Mouse (Mus musculus) liver, embryonic 14.5 days (tissue): ENCODE results near the gene Lime1. TPM values are rescaled to one million over a fixed set of nuclear protein-coding genes. Genes with fewer than 3 reads are reported as not detected.

Source experiments
- ATAC-seq: fragments of 200-750 bp; cut with Nextera tagmentation; 2 replicates; pipeline ENCODE4 v1.8.0; 2017; ENCODE audit warnings: moderate number of reproducible peaks, mild to moderate bottlenecking, moderate library complexity; ENCODE audit not compliant: insufficient read depth
- DNase-seq, 3 experiments: peaks; one replicate each; pipeline ENCODE4 v3.0.0-alpha.2; 2012 to 2013; ENCODE audit warnings: low read depth in 3 of 3, low spot score in 3 of 3
- H3K27ac ChIP-seq: fragments of 300-500 bp; sonication (generic); 2 replicates; pipeline ENCODE4 v1.5.1; 2014; ENCODE audit warnings: moderate library complexity, mild to moderate bottlenecking, control low read depth, inconsistent platforms
- H3K27me3 ChIP-seq: fragments of 300-500 bp; sonication (generic); 2 replicates; pipeline ENCODE4 v1.6.1; 2014; ENCODE audit warnings: mild to moderate bottlenecking, low read length, moderate library complexity; ENCODE audit not compliant: control insufficient read depth, insufficient read depth
- H3K36me3 ChIP-seq: fragments of 300-500 bp; sonication (generic); replicated peaks from 2 replicates; pipeline ENCODE4 v1.6.1; 2014; ENCODE audit warnings: low read depth; ENCODE audit not compliant: control insufficient read depth, insufficient read depth
- H3K4me1 ChIP-seq, 2 experiments: fragments of 200-500 bp in 1 of 2; fragments of 300-500 bp in 1 of 2; sonication (generic) in 1 of 2; replicated peaks; 2 replicates each; pipeline ENCODE4 v1.6.1; 2012 to 2014; ENCODE audit warnings: antibody characterized with exemption in 1 of 2, inconsistent platforms in 1 of 2, low read length in 1 of 2; ENCODE audit not compliant: control insufficient read depth in 2 of 2, insufficient read depth in 2 of 2
- H3K4me2 ChIP-seq: fragments of 300-500 bp; sonication (generic); 2 replicates; pipeline ENCODE4 v1.6.1; 2014; ENCODE audit warnings: low read depth, mild to moderate bottlenecking, control low read depth, moderate library complexity
- H3K4me3 ChIP-seq, 2 experiments: fragments of 200-500 bp in 1 of 2; fragments of 300-500 bp in 1 of 2; sonication (generic) in 1 of 2; 2 replicates each; pipeline ENCODE4 v1.5.1; 2012 to 2014; ENCODE audit warnings: low read depth in 2 of 2, low read length in 2 of 2, mild to moderate bottlenecking in 2 of 2, control low read depth in 1 of 2, inconsistent platforms in 1 of 2, moderate library complexity in 1 of 2; ENCODE audit not compliant: insufficient read depth in 1 of 2
- H3K9ac ChIP-seq: fragments of 300-500 bp; sonication (generic); replicated peaks from 2 replicates; pipeline ENCODE4 v1.6.1; 2014; ENCODE audit warnings: mild to moderate bottlenecking, control low read depth, moderate library complexity
- H3K9me3 ChIP-seq: fragments of 300-500 bp; sonication (generic); 2 replicates; pipeline ENCODE4 v1.6.1; 2016; ENCODE audit warnings: low read length, mixed read lengths; ENCODE audit not compliant: control insufficient read depth
- CTCF ChIP-seq: IDR thresholded peaks from 2 replicates; pipeline ENCODE4 v1.5.1; 2016; ENCODE audit warnings: antibody characterized with exemption, low read depth, control low read depth
- EP300 ChIP-seq: IDR thresholded peaks from 2 replicates; pipeline ENCODE4 v1.6.1; 2016; ENCODE audit warnings: antibody characterized with exemption, low read depth
- WGBS: fragments of 180-500 bp; shearing (Covaris S2); extraction: QIAGEN DNeasy Blood & Tissue Kit; methylation state at CpG from one replicate; pipeline ENCODE4 v1.1.7; 2014; ENCODE audit not compliant: insufficient replicate concordance; 5-methylcytosine and 5-hydroxymethylcytosine counted together
- polyA plus RNA-seq, 2 experiments: library from polyadenylated mRNA; depleted of rRNA in 1 of 2; stranded (reverse) in 1 of 2; unstranded in 1 of 2; fragments of >200 nt; fragmentation: Nextera tagmentation in 1 of 2; extraction: Ambion mirVana in 1 of 2; gene quantifications; 2 replicates each; pipeline versions ENCODE4 v1.2.1 to v1.2.3; 2012 to 2014

Lime1 gene
- polyA plus RNA-seq, 2 experiments, result 4.7 to 10.9 TPM

- no peak overlapping the region for H3K9ac ChIP-seq
- peaks cover 24% of the 10 kb centered on the region for H3K36me3 ChIP-seq
- no peaks in the 10 kb centered on the region for H3K27me3 ChIP-seq
- DNase-seq (no peak), ATAC-seq (no peak)
- 65% methylated on average over 5 of the region's 5 CpGs for WGBS
- H3K9me3 ChIP-seq, result no peaks in the 10 kb centered on the region
- 0 out of 4 replicates have a peak, but pooled peaks cover 0 to 2% of the 10 kb centered on the region in 2 experiments for H3K4me1 ChIP-seq
- H3K4me2 ChIP-seq, result no peak overlapping the region
- no peak for TF ChIP-seq EP300
- no peak for TF ChIP-seq CTCF
- no peak overlapping the region for H3K4me3 ChIP-seq
- H3K27ac ChIP-seq, result no peak overlapping the region
Observed at GRCm38 (mm10) chr2:181381107-181381506, 1.2 kb downstream of the Lime1 start.

- Histone ChIP-seq H3K27me3 (no peaks in the 10 kb centered on the region), H3K9me3 (no peaks in the 10 kb centered on the region), H3K27ac (no peak overlapping the region), H3K36me3 (peaks cover 24% of the 10 kb centered on the region), H3K4me2 (no peak overlapping the region), H3K4me3 (no peak overlapping the region), H3K4me1 (0 out of 4 replicates have a peak, but pooled peaks cover 0 to 2% of the 10 kb centered on the region in 2 experiments), H3K9ac (no peak overlapping the region)
- ATAC-seq (no peak), DNase-seq (no peak)
- TF ChIP-seq CTCF (no peak), EP300 (no peak)
- WGBS, result 72% methylated on average over 6 of the region's 6 CpGs
Observed at GRCm38 (mm10) chr2:181381631-181382306, 1.9 kb downstream of the Lime1 start.

DNA sequence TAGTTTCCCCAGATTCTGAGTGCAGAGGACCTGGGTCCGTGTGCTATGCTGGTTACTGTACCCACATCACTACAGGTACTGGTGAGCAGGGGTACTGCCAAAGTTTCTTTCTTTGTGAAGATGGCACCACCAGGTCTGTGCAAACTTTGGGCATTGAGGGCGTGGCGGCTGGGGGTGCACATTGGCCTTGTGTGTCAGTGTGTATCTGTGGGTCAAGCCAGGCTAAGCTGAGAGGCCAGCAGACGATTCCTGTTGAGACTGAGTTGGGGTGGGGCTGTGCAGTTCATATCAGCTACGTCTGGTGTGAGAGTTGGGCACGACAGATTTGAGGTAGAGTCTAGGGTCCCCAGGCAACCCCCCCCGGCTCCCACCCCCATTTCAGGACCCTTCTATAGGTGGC is 4.6 kb downstream of the Lime1 start:
- 69% methylated on average over 7 of the region's 7 CpGs for WGBS
- ATAC-seq, result no peak

DNA sequence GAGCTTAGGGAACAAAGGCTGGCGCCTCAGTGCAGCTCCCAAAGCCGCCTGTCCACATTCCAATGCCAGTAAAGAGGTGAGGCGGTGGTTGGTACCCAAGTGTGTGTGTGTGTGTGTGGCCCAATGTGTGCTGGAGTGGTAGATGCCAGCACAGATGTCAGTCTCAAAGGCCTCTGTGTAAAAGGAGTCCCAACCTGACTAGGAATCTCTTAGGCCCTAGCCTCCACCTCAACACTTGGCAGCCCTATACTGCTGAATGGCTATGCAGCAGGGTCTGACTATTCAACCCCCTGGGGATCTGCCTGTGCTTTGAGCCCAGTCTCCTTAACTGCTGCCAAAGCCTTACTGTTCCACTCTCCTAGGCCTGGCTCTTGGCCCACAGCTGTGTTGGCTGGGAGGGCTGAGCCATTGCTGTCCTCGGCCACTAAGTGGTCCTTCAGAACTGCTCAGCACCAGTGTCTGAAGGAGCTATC is 5.1 kb downstream of the Lime1 start:
- H3K9me3 ChIP-seq, result no peaks in the 10 kb centered on the region
- no peak overlapping the region for H3K9ac ChIP-seq
- no peak overlapping the region for H3K27ac ChIP-seq
- no peak overlapping the region for H3K4me3 ChIP-seq
- H3K4me1 ChIP-seq, result no peaks in the 10 kb centered on the region
- peaks cover 15% of the 10 kb centered on the region for H3K36me3 ChIP-seq
- TF ChIP-seq CTCF (no peak), EP300 (no peak)
- no peaks in the 10 kb centered on the region for H3K27me3 ChIP-seq
- H3K4me2 ChIP-seq, result no peak overlapping the region
- no peak for DNase-seq
- WGBS, result 82% methylated on average over 4 of the region's 4 CpGs
- no peak for ATAC-seq

More for the DNA sequence above, 4.6 kb downstream of the Lime1 start:
- Histone ChIP-seq H3K9ac (no peak overlapping the region), H3K36me3 (peaks cover 19% of the 10 kb centered on the region), H3K4me3 (no peak overlapping the region), H3K4me1 (no peaks in the 10 kb centered on the region), H3K27me3 (no peaks in the 10 kb centered on the region), H3K27ac (no peak overlapping the region), H3K4me2 (no peak overlapping the region), H3K9me3 (no peaks in the 10 kb centered on the region)
- TF ChIP-seq EP300 (no peak), CTCF (no peak)
- no peak for DNase-seq

DNA sequence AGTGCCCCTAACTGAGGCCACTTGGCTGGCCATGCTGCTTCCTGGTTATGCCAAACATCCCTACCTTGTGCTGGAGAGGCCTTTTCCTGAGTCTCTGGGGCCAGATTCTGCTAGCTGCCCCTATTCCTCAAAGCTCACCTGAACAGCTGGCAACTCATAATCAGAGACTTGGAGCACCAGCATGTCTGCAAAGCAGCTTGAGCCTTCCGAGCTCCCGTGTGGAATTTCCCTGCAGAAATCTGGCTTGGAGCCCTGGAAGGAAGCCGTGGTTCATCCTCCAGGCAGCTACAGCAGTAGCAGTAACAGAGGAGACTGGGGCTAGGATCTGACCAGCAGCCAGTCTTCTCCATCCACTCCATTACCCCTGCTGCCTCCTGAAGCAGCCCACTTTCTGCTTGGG is 6.0 kb downstream of the Lime1 start:
- Histone ChIP-seq H3K9me3 (no peaks in the 10 kb centered on the region), H3K27me3 (no peaks in the 10 kb centered on the region), H3K36me3 (peaks cover 8% of the 10 kb centered on the region), H3K4me1 (no peaks in the 10 kb centered on the region), H3K9ac (no peak overlapping the region), H3K4me2 (no peak overlapping the region), H3K4me3 (no peak overlapping the region), H3K27ac (no peak overlapping the region)
- DNase-seq (no peak), ATAC-seq (no peak)
- TF ChIP-seq CTCF, result no peak
- no peak for TF ChIP-seq EP300
- 82% methylated on average over 3 of the region's 3 CpGs for WGBS
